Mouse (Mus musculus) brain, embryonic 14.5 days (tissue): ENCODE data around the gene Slc30a10. TPM values are rescaled to one million over a fixed set of nuclear protein-coding genes. Genes with fewer than 3 reads are reported as not detected.

Experiments
- DNase-seq: peaks from one replicate; pipeline ENCODE4 v3.0.0-alpha.2; 2011; ENCODE audit warnings: low read depth
- CTCF ChIP-seq: fragments of 200-500 bp; IDR thresholded peaks from 2 replicates; pipeline ENCODE4 v1.5.1; 2012; ENCODE audit warnings: inconsistent platforms, mild to moderate bottlenecking, moderate library complexity, borderline replicate concordance; ENCODE audit not compliant: insufficient read depth, insufficient read length; ENCODE audit errors: extremely low read depth
- POLR2A ChIP-seq: fragments of 200-500 bp; IDR thresholded peaks from 2 replicates; pipeline ENCODE4 v1.6.1; 2012; ENCODE audit warnings: mild to moderate bottlenecking, inconsistent platforms, borderline replicate concordance; ENCODE audit not compliant: poor library complexity, insufficient read depth, insufficient read length, severe bottlenecking; ENCODE audit errors: extremely low read depth
- polyA plus RNA-seq: library from polyadenylated mRNA; depleted of rRNA; stranded (reverse); fragments of >200 nt; gene quantifications from 2 replicates; pipeline ENCODE4 v1.2.3, GENCODE M21; 2012; rRNA removed

Gene Slc30a10
- polyA plus RNA-seq, 1 experiment = 13.3 TPM

GRCm38 (mm10) chr1:185493439-185494034 lies 38.9 kb downstream of the Slc30a10 start:
- DNase-seq = peak; percentile 89
- TF ChIP-seq CTCF = no peak

- TF ChIP-seq POLR2A (no peak), CTCF (no peak)
- DNase-seq = peak; percentile 56
Measured at GRCm38 (mm10) chr1:185496791-185497460, 42.3 kb downstream of the Slc30a10 start.

GRCm38 (mm10) chr1:185500602-185501001 lies 46.0 kb downstream of the Slc30a10 start:
- DNase-seq = peak; percentile 74
- TF ChIP-seq CTCF (no peak), POLR2A (no peak)

GRCm38 (mm10) chr1:185501801-185502340 lies 47.2 kb downstream of the Slc30a10 start:
- peak; percentile 78 for DNase-seq
- TF ChIP-seq CTCF (peak; percentile 67; the same call in 1 of the 2 replicates), POLR2A (no peak)

GRCm38 (mm10) chr1:185502550-185502949 lies 47.9 kb downstream of the Slc30a10 start:
- TF ChIP-seq CTCF (no peak), POLR2A (no peak)
- DNase-seq = no peak

- no peak for DNase-seq
- TF ChIP-seq CTCF (no peak), POLR2A (no peak)
Measured at GRCm38 (mm10) chr1:185509042-185509441, 54.4 kb downstream of the Slc30a10 start.

- TF ChIP-seq POLR2A (no peak), CTCF (no peak)
Measured at GRCm38 (mm10) chr1:185511306-185511705, 56.7 kb downstream of the Slc30a10 start.

GRCm38 (mm10) chr1:185515526-185515979 lies 60.9 kb downstream of the Slc30a10 start:
- DNase-seq = no peak
- TF ChIP-seq CTCF (no peak), POLR2A (no peak)

More at GRCm38 (mm10) chr1:185511306-185511705, 56.7 kb downstream of the Slc30a10 start:
- DNase-seq = no peak

GRCm38 (mm10) chr1:185516041-185516440 lies 61.4 kb downstream of the Slc30a10 start:
- TF ChIP-seq POLR2A (no peak), CTCF (no peak)
- peak; percentile 20 for DNase-seq

GRCm38 (mm10) chr1:185517566-185517965 lies 62.9 kb downstream of the Slc30a10 start:
- DNase-seq = peak; percentile 91
- no peak for TF ChIP-seq POLR2A
- TF ChIP-seq CTCF = peak; percentile 55; the same call in 1 of the 2 replicates

Other genes starting within 250 kb of the Slc30a10 start
- 18.2 and 18.9 TPM in 2 replicates for gene Iars2, start 125.5 kb upstream of the Slc30a10 start, polyA plus RNA-seq
- 39.6 and 41.8 TPM in 2 replicates for gene Bpnt1, start 122.7 kb upstream of the Slc30a10 start, polyA plus RNA-seq
- 26.4 and 44.5 TPM in 2 replicates for gene Eprs, start 91.8 kb upstream of the Slc30a10 start, polyA plus RNA-seq